Mouse (Mus musculus): ENCODE results near the gene Tnrc6b. TPM values are rescaled to one million over a fixed set of nuclear protein-coding genes. Genes with fewer than 3 reads are reported as not detected.

The Tnrc6b gene
- polyA plus RNA-seq, 1 experiment, result 8.2 TPM

DNA sequence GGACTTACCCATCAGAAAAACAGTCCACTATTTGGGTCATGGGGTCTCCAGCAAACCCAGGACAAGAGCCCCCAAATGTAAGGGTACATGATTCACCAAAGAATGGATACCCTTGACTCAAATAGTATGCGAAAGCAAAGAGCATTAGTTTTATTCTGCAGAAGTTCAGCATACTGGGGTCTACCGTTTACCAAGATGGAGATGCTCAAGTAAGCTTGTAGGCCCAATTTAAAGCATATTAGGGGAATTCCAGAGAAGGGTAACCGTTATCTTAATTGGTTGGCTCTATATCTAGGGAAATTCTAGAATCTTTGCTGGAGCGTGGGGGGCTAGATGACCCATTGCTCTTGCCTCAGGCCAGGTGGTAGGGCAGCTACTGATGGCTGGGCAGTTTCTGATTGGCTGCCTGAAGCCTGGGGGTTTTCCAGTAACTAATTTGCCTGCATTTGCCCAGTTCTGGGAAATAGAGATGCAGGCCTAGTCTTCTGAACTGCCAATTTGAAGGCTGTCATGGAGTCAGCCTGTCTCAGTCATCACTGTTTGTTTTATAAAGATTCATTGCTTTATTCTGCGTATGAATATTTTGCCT, 70.2 kb downstream of the Tnrc6b start:
- TF ChIP-seq TAL1 (IDR thresholded peaks at IDR 0.05; ENCODE audit: low read length) (no peak), GATA1 (IDR thresholded peaks at IDR 0.05; ENCODE audit: low read length) (no peak)
- Histone ChIP-seq H3K9me3 (ENCODE audit: control insufficient read depth, low read length) (no peaks in the 10 kb centered on the region), H3K4me1 (ENCODE audit: control insufficient read depth) (peaks cover 23% of the 10 kb centered on the region), H3K4me3 (replicated peaks) (no peak overlapping the region), H3K27me3 (ENCODE audit: control insufficient read depth) (no peaks in the 10 kb centered on the region), H3K36me3 (ENCODE audit: control insufficient read depth) (no peaks in the 10 kb centered on the region)

DNA sequence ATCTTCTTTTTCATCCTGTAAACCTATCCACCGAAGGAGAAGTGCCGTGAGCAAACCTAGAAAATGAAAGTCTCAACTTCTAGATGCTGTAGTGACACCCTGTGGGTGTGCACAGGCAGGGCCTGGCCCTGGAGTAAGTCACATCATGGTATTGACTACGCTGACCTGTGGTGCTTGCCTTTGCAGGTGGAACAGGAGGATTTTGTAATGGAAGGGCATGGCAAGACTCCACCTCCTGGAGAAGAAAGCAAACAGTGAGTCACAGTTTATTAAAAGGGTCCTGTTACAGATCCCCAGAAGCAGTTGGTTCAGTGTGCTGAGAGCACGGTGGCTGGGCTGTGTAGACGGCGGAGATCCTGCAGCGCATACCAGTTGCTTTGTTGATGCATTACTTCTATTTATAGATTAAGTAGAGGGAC, 73.4 kb downstream of the Tnrc6b start:
- peaks cover 15% of the 10 kb centered on the region for H3K4me1 ChIP-seq (ENCODE audit: control insufficient read depth)

DNA sequence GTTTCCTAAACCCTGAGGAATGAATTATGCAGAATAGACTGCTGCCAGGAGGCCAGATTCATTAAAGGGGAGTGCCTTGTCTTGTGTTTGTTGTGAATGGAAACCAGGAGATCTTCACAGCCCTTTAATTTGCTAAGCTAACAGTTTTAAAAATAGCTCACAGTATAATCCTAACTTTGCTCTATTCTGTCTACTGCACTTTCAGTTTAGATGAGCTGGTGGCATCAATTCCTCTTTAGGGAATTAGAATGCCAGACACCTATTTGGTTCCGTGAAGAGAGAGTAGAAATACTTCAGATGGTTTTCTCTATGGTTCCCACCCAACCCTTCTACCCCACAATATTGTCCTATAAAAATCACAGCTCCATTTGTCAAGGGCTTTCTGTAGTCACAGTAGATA, 74.6 kb downstream of the Tnrc6b start:
- Histone ChIP-seq H3K27me3 (ENCODE audit: control insufficient read depth) (no peaks in the 10 kb centered on the region), H3K36me3 (ENCODE audit: control insufficient read depth) (no peaks in the 10 kb centered on the region), H3K4me3 (replicated peaks) (no peak overlapping the region), H3K4me1 (ENCODE audit: control insufficient read depth) (peaks cover 10% of the 10 kb centered on the region), H3K9me3 (ENCODE audit: control insufficient read depth, low read length) (no peaks in the 10 kb centered on the region)
- TF ChIP-seq GATA1 (IDR thresholded peaks at IDR 0.05; ENCODE audit: low read length) (no peak), TAL1 (IDR thresholded peaks at IDR 0.05; ENCODE audit: low read length) (no peak)

More for the DNA sequence above, 73.4 kb downstream of the Tnrc6b start:
- no peaks in the 10 kb centered on the region for H3K36me3 ChIP-seq (ENCODE audit: control insufficient read depth)
- no peak for TF ChIP-seq TAL1 (IDR thresholded peaks at IDR 0.05; ENCODE audit: low read length)
- TF ChIP-seq GATA1 (IDR thresholded peaks at IDR 0.05; ENCODE audit: low read length), result no peak
- no peaks in the 10 kb centered on the region for H3K9me3 ChIP-seq (ENCODE audit: control insufficient read depth, low read length)
- H3K4me3 ChIP-seq (replicated peaks), result no peak overlapping the region
- no peaks in the 10 kb centered on the region for H3K27me3 ChIP-seq (ENCODE audit: control insufficient read depth)

DNA sequence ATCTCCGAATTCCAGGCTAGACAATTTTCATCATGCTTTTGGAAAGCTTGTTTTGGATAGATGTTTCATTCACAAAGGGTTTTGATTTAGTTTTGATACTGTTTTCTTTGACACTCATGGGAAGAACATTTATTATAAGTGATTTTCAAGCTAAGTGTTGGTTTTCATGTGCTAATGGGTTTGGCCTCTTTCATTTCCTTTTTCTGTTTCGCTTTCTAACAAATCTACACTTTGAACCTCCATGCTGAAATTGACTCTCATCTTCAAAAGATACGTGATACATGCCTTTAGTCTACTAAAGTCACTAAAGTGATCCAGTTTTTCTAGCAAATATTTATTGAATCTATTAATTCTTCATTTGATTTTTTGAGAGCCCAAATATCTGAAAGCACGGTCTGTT, 76.6 kb downstream of the Tnrc6b start:
- Histone ChIP-seq H3K4me1 (ENCODE audit: control insufficient read depth) (peaks cover 10% of the 10 kb centered on the region), H3K9me3 (ENCODE audit: control insufficient read depth, low read length) (no peaks in the 10 kb centered on the region), H3K4me3 (replicated peaks) (no peak overlapping the region), H3K27me3 (ENCODE audit: control insufficient read depth) (no peaks in the 10 kb centered on the region), H3K36me3 (ENCODE audit: control insufficient read depth) (no peaks in the 10 kb centered on the region)
- TF ChIP-seq TAL1 (IDR thresholded peaks at IDR 0.05; ENCODE audit: low read length) (no peak), GATA1 (IDR thresholded peaks at IDR 0.05; ENCODE audit: low read length) (no peak)

DNA sequence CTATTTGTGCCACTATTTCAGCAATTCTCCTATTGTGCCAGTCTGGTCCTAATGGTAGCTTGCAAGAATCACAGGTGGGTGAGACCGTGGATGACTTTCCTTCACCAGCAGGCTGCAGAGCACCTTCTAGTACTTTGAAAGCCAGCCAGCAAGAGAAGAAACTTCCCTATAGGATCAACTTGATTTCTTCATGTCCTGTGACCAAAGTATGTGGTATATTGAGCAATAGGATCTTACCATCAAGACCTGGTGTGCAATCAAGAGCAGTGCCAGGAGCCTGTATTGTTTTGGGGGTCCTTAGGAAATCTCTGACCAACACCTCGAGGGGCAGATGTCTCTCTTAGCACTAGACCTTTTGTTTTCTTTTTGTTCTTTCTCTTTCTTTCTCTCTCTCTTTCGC, 81.4 kb downstream of the Tnrc6b start:
- Histone ChIP-seq H3K4me1 (ENCODE audit: control insufficient read depth) (peaks cover 13% of the 10 kb centered on the region), H3K36me3 (ENCODE audit: control insufficient read depth) (no peaks in the 10 kb centered on the region), H3K27me3 (ENCODE audit: control insufficient read depth) (no peaks in the 10 kb centered on the region), H3K4me3 (replicated peaks) (no peak overlapping the region), H3K9me3 (ENCODE audit: control insufficient read depth, low read length) (no peaks in the 10 kb centered on the region)
- TF ChIP-seq GATA1 (IDR thresholded peaks at IDR 0.05; ENCODE audit: low read length), result no peak
- TF ChIP-seq TAL1 (IDR thresholded peaks at IDR 0.05; ENCODE audit: low read length), result no peak

DNA sequence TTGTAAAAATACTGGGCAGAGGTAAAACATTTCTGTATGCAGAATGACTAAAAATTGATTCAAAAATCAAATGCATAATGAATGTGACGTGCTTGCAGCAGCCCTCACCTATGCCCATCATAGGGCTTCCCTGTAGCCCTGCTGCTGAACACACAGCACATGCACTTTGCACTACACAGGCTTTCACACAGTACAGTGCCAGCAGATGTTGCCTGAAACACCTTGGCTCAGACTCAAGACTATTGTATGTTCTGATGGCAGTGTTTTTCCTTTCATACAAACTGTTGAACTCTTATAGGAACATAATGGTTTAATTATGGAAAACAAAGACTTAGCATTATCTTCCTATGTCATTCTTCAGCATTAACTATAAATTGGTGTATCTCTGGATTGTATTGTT, 84.0 kb downstream of the Tnrc6b start:
- peaks cover 17% of the 10 kb centered on the region for H3K4me1 ChIP-seq (ENCODE audit: control insufficient read depth)
- no peaks in the 10 kb centered on the region for H3K27me3 ChIP-seq (ENCODE audit: control insufficient read depth)
- TF ChIP-seq GATA1 (IDR thresholded peaks at IDR 0.05; ENCODE audit: low read length) (no peak), TAL1 (IDR thresholded peaks at IDR 0.05; ENCODE audit: low read length) (no peak)
- no peaks in the 10 kb centered on the region for H3K9me3 ChIP-seq (ENCODE audit: control insufficient read depth, low read length)
- no peak overlapping the region for H3K4me3 ChIP-seq (replicated peaks)
- H3K36me3 ChIP-seq (ENCODE audit: control insufficient read depth), result no peaks in the 10 kb centered on the region

DNA sequence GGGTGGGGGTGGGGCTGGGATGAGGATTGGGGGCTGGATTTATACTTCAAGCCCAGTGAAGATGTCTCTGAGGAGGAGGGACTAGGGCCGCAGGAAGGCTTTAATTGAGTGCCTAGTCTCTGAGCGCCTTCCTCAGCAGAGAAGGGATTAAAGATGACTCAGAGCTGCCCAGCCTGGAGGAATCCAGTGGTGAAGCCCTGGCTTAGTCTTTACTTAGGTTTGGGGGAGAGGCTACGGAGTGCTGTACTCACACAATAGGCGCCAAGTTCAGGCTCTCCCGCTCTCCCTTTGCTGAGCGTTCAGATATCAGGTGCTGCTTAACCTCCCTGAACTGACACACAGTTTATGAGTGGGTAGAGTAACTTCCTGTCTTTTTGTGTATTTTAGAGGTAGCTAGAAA, 86.6 kb downstream of the Tnrc6b start:
- Histone ChIP-seq H3K9me3 (ENCODE audit: control insufficient read depth, low read length) (no peaks in the 10 kb centered on the region), H3K4me3 (replicated peaks) (peak overlapping the region; percentile 75), H3K4me1 (ENCODE audit: control insufficient read depth) (peaks cover 39% of the 10 kb centered on the region), H3K36me3 (ENCODE audit: control insufficient read depth) (peaks cover 6% of the 10 kb centered on the region; the same call in 1 of the 2 replicates), H3K27me3 (ENCODE audit: control insufficient read depth) (no peaks in the 10 kb centered on the region)
- TF ChIP-seq TAL1 (IDR thresholded peaks at IDR 0.05; ENCODE audit: low read length) (no peak), GATA1 (IDR thresholded peaks at IDR 0.05; ENCODE audit: low read length) (no peak)

DNA sequence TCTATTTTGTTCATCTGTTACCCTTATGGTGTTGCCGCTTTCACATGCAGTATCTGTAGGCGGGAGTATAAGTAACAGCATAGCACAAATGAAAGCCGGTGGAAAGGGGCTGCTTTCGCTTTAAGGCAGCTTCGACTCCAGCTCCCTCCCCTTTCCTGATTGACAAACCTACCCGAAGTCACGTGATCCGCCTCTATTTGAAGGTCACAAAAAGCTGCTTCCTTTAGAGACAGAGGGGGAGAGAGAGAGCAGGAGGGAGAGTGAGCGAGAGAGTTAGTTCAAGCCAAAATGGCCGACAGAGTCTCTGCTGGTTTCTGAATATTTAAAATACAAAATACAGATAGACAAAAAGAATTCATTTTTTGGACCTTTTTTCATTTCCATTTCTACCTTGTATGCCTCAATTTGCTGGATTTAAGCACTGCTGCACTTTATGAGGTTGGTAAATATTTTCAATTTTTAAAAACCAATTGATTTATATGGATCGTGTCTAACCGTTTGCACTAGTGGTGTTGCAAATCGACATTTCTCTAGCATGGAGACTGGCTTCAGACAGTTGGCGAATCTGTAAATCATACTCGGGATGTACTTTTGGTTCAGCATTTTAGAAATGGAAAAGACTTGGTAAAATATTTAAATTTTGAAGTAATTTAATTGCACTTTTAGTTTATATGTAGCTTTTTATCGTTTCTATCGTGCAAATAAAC, 87.4 kb downstream of the Tnrc6b start:
- Histone ChIP-seq H3K9me3 (ENCODE audit: control insufficient read depth, low read length) (no peaks in the 10 kb centered on the region), H3K36me3 (ENCODE audit: control insufficient read depth) (peaks cover 13% of the 10 kb centered on the region), H3K4me3 (replicated peaks) (peak overlapping the region; percentile 75), H3K4me1 (ENCODE audit: control insufficient read depth) (peaks cover 47% of the 10 kb centered on the region), H3K27me3 (ENCODE audit: control insufficient read depth) (no peaks in the 10 kb centered on the region)
- TF ChIP-seq TAL1 (IDR thresholded peaks at IDR 0.05; ENCODE audit: low read length), result no peak
- TF ChIP-seq GATA1 (IDR thresholded peaks at IDR 0.05; ENCODE audit: low read length), result no peak

DNA sequence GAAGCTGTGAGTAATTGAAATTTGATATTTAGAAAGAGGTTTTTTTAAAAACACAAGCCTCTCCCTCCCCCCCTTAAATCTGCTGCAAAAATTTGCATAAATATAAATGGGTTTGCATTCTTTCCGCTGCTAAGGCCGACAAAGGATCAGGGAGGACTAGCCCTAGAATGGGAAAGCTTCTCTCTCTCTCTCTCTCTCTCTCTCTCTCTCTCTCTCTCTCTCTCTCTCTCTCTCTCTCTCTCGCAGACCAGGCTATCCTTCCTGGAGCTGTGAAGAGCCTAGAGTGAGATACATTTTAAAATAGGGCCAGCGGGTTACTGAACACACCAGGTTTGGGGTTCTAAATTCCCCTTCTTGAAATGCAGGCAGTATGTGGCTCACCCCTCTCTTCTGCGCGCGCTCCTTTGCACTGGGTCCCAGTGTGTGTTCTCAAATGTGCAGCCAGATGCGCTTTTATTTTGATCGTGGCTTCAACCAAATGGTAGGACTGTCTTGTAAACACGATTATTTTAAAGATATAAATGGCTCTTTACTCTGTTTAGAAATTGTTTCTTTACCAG, 88.0 kb downstream of the Tnrc6b start:
- no peak for TF ChIP-seq GATA1 (IDR thresholded peaks at IDR 0.05; ENCODE audit: low read length)
- TF ChIP-seq TAL1 (IDR thresholded peaks at IDR 0.05; ENCODE audit: low read length), result no peak
- Histone ChIP-seq H3K27me3 (ENCODE audit: control insufficient read depth) (no peaks in the 10 kb centered on the region), H3K4me1 (ENCODE audit: control insufficient read depth) (peaks cover 50% of the 10 kb centered on the region), H3K36me3 (ENCODE audit: control insufficient read depth) (peaks cover 17% of the 10 kb centered on the region), H3K4me3 (replicated peaks) (peak overlapping the region; percentile 75), H3K9me3 (ENCODE audit: control insufficient read depth, low read length) (no peaks in the 10 kb centered on the region)

Data from erythroblast, embryonic 14.5 days (primary cell).